Mouse (Mus musculus) heart, postnatal 4 days (tissue): ENCODE data around the gene 1520401A03Rik. TPM values are rescaled to one million over a fixed set of nuclear protein-coding genes. Genes with fewer than 3 reads are reported as not detected.

Experiments
- DNase-seq: peaks from one replicate; pipeline ENCODE4 v3.0.0; 2021
- total RNA-seq, 2 experiments: library from RNA; stranded (reverse); gene quantifications; 2 replicates each; pipeline ENCODE4 v1.2.3; 2021

1520401A03Rik gene
- total RNA-seq, 2 experiments from 2014 or later, result not detected

- DNase-seq, result no peak
These were observed 19.7 kb upstream of the 1520401A03Rik start for GRCm38 (mm10) chr17:23742210-23742793.

DNA sequence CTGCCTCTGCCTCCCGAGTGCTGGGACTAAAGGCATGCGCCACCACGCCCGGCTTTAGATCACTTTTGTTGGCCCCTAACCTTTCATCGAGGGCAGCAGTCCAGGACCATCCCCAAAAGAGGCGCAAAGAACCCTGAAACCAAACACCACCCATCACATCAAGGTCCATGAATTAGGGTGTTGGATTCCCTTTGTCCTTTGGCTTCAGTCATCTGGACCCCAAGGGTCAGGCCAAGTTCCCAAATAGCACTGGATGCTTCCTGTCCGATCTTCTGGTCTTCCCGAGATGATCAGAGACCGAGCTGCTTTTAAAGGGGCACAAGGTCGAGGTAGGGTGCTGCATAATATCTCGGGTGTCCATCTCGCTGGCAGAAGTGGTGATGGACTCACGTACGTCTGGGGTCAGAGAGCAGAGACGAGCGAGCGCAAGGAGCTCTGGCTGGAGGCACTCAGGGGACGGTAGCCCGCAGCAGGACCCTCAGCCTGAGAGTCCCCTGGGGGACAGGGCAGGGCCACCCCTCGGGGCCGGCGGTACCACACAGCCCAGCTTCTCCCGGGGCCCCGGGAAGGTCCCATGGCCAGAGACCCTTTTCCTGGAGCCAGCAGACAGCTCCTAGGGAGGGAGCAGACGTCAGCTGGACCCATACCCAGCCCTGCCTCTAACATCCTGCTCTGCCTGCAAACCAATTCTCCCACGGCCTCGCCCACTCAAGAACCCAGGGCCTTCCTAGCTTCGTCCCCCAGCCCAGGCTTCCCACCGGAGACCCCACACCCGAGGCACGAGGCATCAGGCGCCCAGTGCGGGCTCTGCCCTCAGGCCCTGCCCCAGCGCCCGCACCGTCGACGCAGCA lies 19.0 kb upstream of the 1520401A03Rik start:
- DNase-seq, result no peak

DNA sequence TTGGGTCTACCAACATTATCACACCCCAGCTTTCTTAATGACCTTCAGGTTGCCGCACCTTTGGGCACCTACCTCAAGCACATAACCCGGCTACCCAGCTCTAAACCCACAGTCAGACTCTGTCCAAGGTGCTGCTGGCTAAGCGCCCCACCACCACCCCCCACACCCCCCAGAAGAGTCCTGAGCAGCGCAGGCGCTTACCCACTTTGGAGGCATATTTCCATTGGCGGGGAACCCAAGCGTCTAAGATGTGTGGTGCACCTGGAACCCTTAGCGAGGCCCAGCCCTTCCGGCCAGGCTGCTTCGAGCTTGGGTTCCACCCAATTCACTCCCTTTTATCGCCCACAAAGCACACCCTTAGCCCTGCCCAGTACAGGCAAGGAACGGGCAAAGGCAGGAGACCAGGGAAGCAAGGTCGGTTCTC lies 18.0 kb upstream of the 1520401A03Rik start, which contains the start of gene Paqr4:
Paqr4 (minus strand) TSS at position 270 of the 424 bp plus-strand sequence.
- no peak for DNase-seq

DNA sequence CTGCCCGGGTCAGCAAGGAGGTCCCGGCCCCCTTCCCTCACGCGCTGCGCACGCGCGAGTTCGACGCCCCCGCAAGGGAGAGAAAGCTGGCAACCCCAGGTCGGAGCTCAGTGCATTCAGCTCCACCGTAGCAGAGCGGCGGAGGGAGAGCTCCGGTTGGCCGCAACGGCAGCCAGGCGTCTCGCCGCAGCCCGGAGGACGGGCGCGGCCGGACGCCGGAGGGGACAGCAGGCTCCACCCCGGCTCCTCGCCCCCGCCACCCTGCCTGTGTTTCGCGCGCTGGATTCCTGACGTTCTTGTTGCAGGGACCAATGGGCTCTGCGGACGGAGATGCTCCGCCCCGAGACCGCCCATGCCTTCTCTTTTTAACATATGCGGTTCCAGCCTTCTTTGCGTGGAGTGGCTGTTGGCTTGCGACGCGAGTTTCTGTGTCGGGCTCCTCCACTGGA lies 17.6 kb upstream of the 1520401A03Rik start:
- DNase-seq, result peak; percentile 93

GRCm38 (mm10) chr17:23739202-23740135 lies 16.9 kb upstream of the 1520401A03Rik start:
- no peak for DNase-seq

DNA sequence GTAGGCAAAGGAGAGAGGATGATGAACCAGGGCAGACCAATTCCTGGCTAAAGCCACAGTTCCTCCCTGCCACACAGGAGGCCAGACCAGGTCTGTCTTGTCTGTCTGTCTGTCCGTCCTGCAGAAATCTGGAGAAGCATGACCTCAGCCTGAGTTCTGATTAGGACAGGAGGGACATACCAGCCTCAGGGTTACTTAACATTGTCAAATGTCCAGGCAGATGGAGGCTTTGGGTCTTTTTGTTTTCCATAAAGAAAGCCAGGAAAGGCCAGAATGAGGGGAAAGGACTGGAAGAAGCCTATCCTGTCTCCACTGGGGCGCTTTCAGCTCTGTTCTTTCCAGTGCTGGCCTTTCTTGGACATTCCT lies 16.2 kb upstream of the 1520401A03Rik start:
- no peak for DNase-seq

DNA sequence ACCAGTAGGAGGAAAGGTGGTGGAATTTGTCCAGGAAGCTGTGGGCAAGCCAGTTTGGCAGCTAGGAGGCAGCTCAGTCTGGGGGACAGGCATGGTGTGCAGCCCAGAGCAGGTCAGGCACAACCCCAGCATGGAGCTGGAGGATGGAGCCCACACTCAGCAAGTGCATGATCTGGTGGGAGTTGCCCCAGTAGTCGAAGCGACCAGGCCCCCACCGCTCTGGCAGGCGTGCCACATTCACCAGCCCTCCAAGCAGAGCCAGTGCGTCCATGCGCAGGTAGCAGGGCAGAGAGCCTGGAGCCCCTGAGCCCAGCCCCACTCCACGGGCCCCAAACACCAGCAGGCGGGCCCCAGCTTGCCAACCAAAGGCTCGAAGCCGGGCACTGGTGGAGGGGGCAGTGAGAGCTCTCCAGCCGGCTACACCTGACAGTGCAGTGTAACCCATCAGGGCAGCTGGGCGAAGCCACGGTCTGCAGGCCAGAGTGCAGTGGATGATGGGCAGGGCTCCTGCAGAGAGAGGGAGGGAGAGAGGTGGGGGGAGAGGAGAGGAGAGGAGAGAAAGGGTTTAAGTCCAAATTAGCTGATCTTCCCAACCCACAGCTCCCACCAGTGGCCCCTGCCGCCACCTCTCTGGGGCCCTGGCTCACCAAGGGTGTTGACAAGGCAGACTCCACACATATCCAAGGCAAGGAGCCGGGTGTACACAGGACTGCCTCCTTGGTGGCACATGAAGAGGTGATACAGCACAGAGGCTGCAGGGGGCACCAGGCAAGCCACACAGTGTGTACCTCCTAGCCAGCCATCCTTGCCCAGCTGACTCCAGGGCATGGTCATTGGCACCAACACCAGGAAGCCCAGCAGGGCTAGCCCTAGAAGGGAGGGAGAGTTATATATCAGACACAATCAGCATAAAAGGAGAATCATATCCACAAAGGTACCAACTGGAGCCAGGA lies 15.2 kb upstream of the 1520401A03Rik start:
- DNase-seq, result no peak

GRCm38 (mm10) chr17:23734341-23734740 lies 11.8 kb upstream of the 1520401A03Rik start:
- DNase-seq, result no peak

DNA sequence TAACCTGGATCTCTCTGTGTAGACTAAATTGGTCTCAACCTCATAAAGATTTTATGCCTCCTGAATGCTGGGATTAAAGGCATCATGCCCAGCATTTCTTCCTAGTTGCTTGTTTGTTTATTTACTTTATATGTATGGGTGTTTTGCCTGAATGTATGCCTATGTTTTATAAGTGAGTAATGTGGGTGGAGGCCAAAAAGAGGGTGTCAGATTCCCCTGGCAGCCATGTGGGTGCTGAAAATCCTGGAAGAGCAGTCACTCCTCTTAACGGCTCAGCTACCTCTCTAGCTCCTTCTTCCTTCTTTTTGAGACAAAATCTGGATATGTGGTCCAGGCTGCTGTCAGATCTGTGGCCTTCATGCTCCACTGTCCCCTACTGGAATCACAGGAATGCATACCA lies 7.9 kb upstream of the 1520401A03Rik start:
- no peak for DNase-seq

GRCm38 (mm10) chr17:23726758-23727142 lies 4.2 kb upstream of the 1520401A03Rik start:
- peak; percentile 91 for DNase-seq

- DNase-seq, result peak; percentile 97
These were observed 3.6 kb upstream of the 1520401A03Rik start, which contains the start of gene Pkmyt1 for GRCm38 (mm10) chr17:23725999-23726757. Gene Pkmyt1, plus strand, starts transcription at chr17:23726336.

- no peak for DNase-seq
These were observed 2.9 kb upstream of the 1520401A03Rik start for GRCm38 (mm10) chr17:23725477-23725876.

DNA sequence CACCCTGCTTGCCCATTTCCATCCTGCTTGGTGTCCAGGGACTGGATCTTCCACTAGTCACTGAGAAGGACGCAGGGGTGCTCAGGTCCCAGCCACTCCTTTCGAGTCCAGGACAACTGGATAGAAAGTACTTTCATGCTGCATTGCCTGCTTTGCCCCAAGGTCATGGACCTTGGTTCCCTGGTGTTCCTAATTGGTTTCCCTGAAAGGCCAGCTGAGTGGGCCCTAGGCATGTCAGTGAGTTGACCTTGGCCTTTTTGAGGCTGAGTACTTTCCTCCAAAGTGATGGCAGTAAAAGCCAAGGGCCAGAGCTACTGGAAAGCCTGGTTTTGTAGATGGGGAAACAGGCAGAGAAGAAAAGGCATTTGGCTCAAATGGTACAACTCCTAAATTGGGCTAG lies 697 bp downstream of the 1520401A03Rik start:
- DNase-seq, result no peak

- no peak for DNase-seq
These were observed 3.1 kb downstream of the 1520401A03Rik start for GRCm38 (mm10) chr17:23719455-23719854.

- no peak for DNase-seq
These were observed 5.6 kb downstream of the 1520401A03Rik start for GRCm38 (mm10) chr17:23717003-23717402.

- DNase-seq, result peak; percentile 81
These were observed 16.4 kb downstream of the 1520401A03Rik start for GRCm38 (mm10) chr17:23706212-23706611.

GRCm38 (mm10) chr17:23705525-23706104 lies 17.0 kb downstream of the 1520401A03Rik start:
- no peak for DNase-seq

DNA sequence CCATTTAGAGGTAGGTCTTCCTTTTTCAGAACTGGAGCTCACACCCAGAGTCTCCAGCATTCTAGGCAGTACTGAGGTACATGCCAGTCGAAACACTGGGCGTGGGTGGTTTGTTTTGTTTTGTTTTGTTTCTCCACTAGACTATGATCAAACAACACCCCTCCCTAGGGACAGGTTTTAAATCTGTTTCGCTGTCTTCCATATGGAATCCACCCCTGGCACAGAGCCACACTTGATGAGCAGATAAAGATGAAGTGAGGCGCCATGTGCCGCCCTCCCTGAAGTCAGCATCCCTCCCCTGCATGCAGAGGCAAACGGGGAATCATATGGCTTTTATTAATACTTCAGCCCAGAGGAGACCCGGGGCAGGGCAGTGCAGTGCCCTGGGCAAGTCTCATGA lies 17.8 kb downstream of the 1520401A03Rik start:
- no peak for DNase-seq

- no peak for DNase-seq
These were observed 19.3 kb downstream of the 1520401A03Rik start for GRCm38 (mm10) chr17:23703301-23703700.

GRCm38 (mm10) chr17:23700079-23700478 lies 22.5 kb downstream of the 1520401A03Rik start:
- peak; percentile 91 for DNase-seq
